Mouse (Mus musculus): ENCODE results near the gene Pp2d1.
"Not testable (repeated sequence)": the region's sequence is repeated elsewhere in the genome, so short reads cannot be mapped to it uniquely, and the experiment has no call there.

Gene Pp2d1

DNA sequence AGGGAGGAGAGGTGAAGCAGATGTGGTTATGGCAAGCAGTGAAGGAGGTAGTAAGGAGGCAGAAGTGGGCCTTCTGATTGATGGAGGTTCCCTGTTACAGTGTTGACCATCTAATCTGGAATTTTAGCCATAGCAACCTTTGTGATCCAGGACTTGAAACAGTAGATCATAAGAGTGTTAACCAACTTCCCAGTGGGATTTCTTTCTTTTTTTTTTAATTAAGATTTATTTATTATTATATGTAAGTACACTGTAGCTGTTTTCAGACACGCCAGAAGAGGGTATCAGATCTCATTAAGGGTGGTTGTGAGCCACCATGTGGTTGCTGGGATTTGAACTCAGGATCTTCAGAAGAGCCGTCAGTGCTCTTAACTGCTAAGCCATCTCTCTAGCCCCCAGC is at the start of gene Pp2d1:
Gene Pp2d1, minus strand, starts transcription at position 101 of the 400 bp plus-strand sequence.
- not testable (repeated sequence) for DNase-seq (ENCODE audit: low spot score in 2 of 2)

- DNase-seq (ENCODE audit: low spot score in 2 of 2), result no peak
These were observed 49.0 kb upstream of the Pp2d1 start for GRCm38 (mm10) chr17:53588097-53588855.

DNA sequence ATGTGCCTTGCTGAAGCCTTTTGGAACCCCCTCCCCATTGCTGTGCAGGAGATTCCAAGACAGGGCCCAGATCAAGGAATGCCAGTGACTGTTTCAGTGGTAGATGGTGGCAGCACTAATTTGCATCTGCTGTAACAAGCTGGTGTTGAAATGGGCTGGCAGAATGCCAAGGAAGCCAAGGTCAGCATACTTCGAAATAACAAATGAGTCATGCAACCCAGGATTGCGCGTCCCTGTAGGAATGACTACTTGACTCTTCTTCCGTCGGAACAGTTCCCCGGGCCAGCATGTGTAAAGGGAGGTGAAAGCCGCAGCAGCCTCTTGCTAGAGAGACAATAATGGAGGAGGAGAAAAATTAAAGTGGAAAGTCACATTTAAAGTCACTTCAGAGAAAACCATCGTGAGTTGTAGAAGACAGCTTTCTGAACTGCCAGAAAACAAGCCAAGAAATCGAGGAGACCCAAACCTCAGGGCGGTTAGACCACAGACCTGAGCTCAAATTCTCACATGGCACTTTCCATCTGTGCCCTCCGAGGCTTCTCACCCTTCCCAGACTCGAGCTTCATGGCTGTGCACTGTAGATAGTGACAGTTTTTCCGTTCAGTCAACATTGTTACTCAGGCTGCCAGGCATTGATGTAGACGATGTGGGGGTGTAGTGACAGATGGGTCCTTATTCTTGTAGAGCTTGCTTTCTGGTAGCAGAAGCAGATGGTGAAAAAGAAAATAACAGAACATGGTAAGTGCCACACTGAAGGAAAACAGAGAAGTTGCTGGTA is 48.0 kb upstream of the Pp2d1 start:
- peak; percentile 78 to 83 for DNase-seq (ENCODE audit: low spot score in 2 of 2)

- DNase-seq (ENCODE audit: low spot score in 2 of 2), result no peak
These were observed 44.8 kb upstream of the Pp2d1 start for GRCm38 (mm10) chr17:53583846-53584579.

DNA sequence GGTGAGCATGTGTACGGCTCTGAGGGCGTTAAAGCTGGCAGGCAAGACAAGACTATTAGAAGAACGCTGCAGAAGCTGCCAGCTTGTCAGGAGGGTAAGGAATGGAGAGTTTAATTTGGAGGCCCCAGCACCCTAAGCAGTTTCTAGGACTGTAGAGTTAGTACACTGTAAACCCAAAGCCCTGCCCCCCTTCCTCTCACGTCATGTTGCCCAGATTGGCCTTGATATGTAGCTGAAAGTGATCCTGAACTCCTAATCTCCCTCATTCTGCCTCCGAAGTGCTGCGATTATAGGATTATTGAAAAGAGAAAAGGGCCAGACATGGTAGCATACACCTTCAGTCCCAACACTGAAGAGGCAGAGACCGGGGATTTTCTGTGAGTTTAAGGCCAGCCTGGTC is 43.6 kb upstream of the Pp2d1 start:
- no peak for DNase-seq (ENCODE audit: low spot score in 2 of 2)

GRCm38 (mm10) chr17:53582026-53582585 is 42.9 kb upstream of the Pp2d1 start:
- no peak for DNase-seq (ENCODE audit: low spot score in 2 of 2)

- DNase-seq (ENCODE audit: low spot score in 2 of 2), result no peak
These were observed 41.0 kb upstream of the Pp2d1 start for GRCm38 (mm10) chr17:53580237-53580636.

DNA sequence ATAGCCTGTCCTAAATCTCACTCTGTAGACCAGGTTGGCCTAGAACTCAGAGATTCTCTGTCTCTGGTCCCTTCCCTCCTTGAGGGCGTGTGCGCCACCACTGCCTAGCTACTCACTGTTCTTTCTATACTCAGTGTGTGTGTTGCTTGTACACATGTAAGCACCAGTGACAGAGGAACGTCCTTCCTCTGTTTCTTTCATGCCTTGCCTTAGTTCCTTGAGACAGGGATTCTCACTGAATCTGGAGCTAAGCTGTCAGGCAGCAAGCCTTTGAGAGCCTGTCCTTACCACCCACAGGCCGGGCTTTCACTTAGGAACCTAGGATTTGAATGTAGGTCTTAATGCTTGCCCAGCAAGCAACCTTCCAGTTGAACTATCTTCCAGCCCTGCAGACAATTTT is 40.4 kb upstream of the Pp2d1 start:
- no peak for DNase-seq (ENCODE audit: low spot score in 2 of 2)

DNA sequence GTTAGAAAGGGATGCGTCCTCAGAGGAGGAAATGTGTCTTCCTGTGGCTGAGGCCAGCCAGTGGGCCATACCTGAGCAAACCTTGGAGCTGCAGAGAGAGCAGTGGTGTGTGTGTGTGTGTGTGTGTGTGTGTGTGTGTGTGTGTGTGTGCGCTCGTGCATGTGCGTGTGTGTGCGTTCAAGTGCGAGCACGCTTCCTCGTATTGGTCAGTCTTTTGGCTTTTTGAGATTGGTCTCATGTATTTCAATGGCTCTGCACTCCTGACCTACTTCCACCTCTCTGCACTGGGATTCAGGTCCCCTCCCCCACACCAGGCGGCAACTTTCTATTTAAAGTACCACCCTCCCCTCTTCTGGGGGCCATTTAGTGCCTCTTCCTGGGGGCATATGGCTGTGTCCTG is 39.5 kb upstream of the Pp2d1 start:
- no peak for DNase-seq (ENCODE audit: low spot score in 2 of 2)

- DNase-seq (ENCODE audit: low spot score in 2 of 2), result no peak
These were observed 39.0 kb upstream of the Pp2d1 start for GRCm38 (mm10) chr17:53578249-53578648.

DNA sequence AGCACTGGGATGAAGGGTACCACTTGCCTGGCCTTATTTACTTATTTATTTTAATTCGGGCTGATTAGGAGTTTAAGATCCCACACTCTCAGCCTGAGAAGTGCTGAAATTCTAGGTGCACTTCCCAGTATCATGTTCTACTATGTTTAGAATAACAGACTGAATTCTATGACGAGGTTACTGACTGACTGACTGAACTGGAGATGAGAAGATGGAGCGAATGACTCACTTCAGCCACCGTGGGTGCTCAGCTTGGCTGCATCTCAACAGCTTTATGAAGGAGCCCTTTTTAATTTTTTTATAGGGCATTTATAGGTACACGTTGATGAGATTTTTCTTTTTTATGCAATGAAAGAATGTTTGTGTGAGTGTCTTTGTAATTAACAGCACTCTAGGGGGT is 38.5 kb upstream of the Pp2d1 start:
- DNase-seq (ENCODE audit: low spot score in 2 of 2), result no peak

GRCm38 (mm10) chr17:53577151-53577550 is 37.9 kb upstream of the Pp2d1 start:
- DNase-seq (ENCODE audit: low spot score in 2 of 2), result no peak

- DNase-seq (ENCODE audit: low spot score in 2 of 2), result no peak
These were observed 33.8 kb upstream of the Pp2d1 start for GRCm38 (mm10) chr17:53573019-53573556.

DNA sequence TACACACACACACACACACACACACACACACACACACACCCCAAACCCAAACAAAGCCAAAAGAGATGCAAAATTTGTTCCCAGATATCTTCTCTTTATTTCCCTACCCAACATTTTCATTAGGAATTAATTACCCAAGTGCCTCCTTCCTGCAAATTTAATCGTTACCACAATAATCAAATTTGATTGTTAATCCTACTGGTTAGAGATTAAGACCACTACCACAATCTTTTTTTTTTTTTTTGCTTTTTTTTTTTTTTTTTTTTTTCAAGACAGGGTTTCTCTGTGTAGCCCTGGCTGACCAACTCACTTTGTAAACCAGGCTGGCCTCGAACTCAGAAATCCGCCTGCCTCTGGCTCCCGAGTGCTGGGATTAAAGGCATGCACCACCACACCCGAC is 31.7 kb upstream of the Pp2d1 start:
- not testable (repeated sequence) for DNase-seq (ENCODE audit: low spot score in 2 of 2)

DNA sequence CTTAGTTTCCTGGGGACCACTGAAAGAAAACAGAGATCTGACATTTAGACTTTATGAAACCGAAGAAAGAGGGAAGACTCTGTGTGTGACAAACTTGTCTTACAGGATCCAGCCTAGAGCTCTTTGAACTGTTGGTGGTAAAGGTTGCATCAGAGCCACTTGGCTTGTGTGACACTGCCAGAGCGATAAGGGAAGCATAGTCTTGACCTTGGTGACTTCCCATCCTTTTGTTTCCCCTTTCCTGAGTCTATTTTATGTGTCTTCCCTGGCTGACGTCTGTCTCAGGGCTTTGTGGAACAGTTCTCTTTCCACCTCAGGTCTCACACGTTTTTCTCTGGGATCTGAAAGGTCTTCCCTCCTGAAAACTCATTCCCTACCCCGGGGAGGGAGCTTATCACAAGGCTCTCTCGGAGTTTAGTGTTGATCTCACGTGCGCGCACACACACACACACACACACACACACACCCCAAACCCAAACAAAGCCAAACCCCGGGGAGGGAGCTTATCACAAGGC is 31.2 kb upstream of the Pp2d1 start:
- DNase-seq (ENCODE audit: low spot score in 2 of 2), result no peak

DNA sequence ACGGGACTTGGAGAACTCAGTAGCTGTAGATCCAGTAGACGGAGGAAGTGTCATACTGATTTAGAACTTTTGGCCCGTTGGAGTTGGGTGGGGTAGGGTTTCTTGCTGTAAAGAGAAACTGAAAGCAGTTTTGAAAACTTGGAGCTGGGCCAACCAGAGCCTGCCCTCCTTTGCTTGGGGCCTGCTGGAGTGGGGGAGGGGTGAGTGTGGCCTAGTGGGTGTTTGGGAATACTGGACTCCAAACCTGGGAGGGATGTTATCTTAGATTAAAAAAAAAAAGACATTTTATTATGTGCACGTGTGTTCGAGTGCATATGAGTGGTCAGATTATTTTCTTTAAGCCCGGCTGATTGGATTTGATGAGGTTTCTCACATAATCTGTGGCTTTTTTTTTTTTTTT is 30.6 kb upstream of the Pp2d1 start:
- peak; percentile 47 to 83 for DNase-seq (ENCODE audit: low spot score in 2 of 2)

DNA sequence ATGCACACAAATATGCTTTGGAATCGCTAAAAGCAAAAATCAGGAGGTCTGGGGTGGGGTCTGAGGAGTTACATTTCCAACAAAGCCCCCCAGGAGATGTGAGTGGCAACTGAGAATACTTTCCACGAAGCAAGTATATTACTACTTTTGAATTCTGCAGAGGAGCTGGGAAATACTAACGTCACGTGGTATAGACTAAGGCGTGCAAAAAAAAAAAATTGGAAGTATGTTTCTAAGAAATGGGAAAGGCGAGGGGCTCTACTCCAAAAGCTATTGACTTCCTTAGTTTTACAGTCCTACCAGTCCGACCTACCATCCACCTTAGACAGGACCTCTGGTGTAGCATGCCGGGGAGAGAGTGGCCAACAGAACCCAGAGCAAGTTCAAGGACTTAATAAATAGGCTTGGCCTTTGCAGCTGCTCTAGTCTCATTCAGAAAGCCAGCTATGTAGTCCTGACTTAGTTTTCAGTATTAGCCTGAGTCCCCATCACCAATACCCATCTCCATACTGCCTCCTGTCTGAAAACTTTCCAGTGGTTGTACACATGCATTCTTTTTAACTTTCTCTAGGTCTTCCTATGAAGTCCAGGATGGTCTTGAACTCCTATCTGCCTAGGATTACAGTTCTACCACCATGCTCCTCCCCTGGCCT is 29.6 kb upstream of the Pp2d1 start:
- no peak for DNase-seq (ENCODE audit: low spot score in 2 of 2)

DNA sequence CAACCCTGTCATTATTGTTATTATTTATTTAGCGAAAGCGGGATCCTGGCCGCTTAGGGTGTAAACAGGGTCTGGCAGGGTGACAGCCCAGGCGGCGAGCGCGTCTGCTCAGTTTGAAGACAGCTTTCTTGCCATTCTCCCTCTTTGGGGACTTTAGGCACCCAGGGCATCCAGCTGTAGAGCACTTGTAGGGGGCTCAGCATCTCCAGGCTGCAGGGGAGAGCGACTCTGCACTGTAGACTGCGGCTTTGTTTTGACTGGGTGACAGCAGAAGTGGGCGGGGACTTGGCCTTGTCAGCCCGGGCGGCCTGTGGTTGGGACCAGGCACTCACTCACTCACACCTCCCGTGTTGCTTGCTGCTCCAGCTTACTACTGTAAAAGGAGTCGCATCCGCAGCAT is 28.9 kb upstream of the Pp2d1 start:
- DNase-seq (ENCODE audit: low spot score in 2 of 2), result peak; percentile 64 to 76

DNA sequence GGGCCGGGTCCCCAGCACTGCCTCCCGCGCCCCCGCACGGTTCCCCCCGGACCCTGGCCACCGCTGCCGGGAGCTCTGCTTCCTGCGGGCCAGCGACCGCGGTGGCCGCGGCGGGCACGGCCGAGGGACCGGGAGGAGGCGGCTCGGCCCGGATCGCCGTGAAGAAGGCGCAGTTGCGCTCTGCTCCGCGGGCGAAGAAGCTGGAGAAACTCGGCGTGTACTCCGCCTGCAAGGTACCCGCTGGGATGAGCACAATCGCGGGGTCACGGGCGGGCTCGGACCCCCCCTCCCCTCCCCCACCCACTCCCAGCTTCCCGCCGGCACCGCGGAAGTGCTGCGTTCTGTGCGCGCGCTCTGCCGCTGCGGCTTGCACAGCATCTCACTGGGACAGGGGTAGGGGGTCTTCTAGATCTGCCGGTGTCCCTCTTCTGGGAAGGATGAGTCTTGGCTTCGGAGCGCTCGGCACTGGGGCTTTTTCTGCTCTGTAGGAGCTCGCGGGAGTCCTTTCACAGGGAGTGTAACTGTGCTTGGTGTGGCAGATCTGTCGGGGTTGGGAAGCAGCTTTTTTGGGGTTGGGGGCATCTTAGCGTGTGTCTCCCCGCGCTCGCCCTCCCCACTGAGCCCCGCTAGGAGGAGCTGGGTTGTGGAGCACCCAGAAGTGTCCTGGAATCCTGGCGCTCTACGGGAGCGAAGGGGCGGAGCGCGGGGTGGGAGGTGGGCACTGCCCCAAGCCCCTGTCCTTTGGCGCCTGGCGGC is 28.3 kb upstream of the Pp2d1 start:
- DNase-seq (ENCODE audit: low spot score in 2 of 2), result peak; percentile 49 to 62

GRCm38 (mm10) chr17:53566919-53567345 is 27.7 kb upstream of the Pp2d1 start:
- peak; percentile 69 for DNase-seq (ENCODE audit: low spot score in 2 of 2)
